Mouse (Mus musculus) hematopoietic multipotent progenitor cell, adult 10-12 weeks (in vitro differentiated cells): ENCODE results near the gene Col6a2. TPM values are rescaled to one million over a fixed set of nuclear protein-coding genes. Genes with fewer than 3 reads are reported as not detected.

ENCODE experiments used
- polyA plus RNA-seq: library from polyadenylated mRNA; stranded (reverse); fragments of >175 nt; gene quantifications from 2 replicates; pipeline ENCODE4 v1.2.3, GENCODE M21; 2012; ENCODE audit warnings: low replicate concordance

Gene Col6a2
- polyA plus RNA-seq, result 0.10 and 0.20 TPM in 2 replicates

DNA sequence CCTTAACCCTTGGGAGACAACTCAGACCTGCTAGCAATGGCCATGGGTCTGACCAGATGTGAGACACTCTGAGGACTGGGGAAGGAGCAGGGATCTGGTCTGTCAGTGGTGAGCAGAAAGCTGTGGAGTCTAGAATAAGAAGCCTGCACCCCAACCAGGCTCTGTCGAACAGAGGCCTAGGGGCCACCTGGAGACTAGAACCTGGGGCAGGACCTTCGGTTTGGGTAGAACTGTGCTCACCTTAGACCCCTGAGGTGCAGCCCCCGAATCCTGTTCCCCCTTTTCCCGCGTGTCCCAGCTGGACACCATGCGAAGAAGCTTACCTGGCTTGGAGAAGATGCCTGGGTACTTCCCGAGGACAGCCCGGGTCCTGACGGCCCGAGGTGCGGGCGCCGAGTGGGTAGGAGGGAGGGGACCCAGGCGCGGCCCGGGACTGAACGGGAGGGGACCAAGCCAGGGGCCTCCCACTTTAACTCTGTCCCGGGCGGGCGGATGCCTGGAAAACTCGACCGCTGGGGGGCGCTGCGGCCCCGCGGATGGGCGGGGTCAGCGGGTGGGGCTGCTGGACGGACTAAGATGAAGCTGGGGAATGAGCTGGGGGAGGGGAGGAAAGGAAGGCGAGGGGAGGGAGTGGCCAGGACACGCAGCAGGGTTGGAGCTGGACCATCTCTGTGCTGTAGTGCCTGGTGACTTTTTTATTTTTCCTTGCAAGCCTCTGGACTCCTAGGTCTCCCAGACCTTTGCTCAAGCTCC, at the start of gene Col6a2:
Col6a2 (minus strand) TSS at position 703 of the 753 bp plus-strand sequence.

DNA sequence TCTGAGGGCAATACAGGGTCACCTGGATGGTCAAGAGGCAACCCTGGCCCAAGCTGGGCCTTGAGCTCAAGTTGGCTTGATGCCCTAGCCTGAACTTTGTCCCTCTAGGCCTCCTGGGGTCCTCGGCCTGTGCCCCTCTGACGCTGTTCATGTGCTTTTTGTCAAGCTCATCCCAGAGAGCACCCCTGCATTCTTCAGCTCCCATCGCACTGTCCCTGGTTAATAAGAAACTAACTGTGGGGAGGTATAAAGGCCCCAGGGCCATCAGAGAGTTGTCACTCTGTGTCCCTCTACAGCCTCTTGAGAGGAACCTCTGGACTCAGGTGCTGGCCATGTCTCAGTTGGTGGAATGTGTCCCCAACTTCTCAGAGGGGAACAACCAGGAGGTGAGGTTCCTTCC, 48.1 kb downstream of the Col6a2 start, which contains the start of gene Ftcd:
Ftcd (plus strand) TSS at position 275 of the 400 bp plus-strand sequence.

DNA sequence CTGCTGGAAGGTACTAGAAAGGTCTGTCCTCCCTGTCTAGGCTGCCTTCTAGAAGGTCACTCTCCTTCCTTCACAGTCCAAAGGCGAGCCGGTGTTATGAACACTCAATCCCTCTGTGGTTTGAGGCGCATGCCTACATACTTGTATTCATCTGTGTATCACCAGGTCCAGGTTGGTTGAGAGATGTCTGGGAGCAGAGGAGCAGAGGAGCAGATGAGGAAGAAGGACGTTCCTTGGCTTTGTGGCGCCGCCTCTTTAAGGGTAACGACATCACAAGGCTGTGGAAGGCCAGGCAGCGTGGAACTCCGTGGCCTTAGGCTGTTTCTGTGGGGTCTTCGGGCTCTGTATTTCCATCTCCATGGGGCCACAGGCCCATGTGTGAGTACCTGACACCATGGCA, 61.5 kb downstream of the Col6a2 start, which contains the start of gene Spatc1l:
Spatc1l (plus strand) TSS at position 301 of the 400 bp plus-strand sequence.

Other genes starting within 250 kb of the Col6a2 start
- gene AC141477.1, start 183.2 kb downstream of the Col6a2 start, polyA plus RNA-seq, result not detected in 2 replicates
- 31.6 and 55.9 TPM in 2 replicates for gene Pcnt, start 180.8 kb downstream of the Col6a2 start, polyA plus RNA-seq
- not detected in 2 replicates for gene 2610028H24Rik, start 174.5 kb downstream of the Col6a2 start, polyA plus RNA-seq
- 19.0 and 23.9 TPM in 2 replicates for gene Mcm3ap, start 154.7 kb downstream of the Col6a2 start, polyA plus RNA-seq
- 0.34 and 2.1 TPM in 2 replicates for gene Ybey, start 154.5 kb downstream of the Col6a2 start, polyA plus RNA-seq
- 1.9 and 4.6 TPM in 2 replicates for gene Lss, start 92.0 kb downstream of the Col6a2 start, polyA plus RNA-seq
- 0.09 and 0.16 TPM in 2 replicates for gene Spatc1l, start 61.4 kb downstream of the Col6a2 start, polyA plus RNA-seq
- gene Ftcd, start 48.0 kb downstream of the Col6a2 start, polyA plus RNA-seq, result not detected in 2 replicates
- 0.07 and 0.44 TPM in 2 replicates for gene Col6a1, start 102.5 kb upstream of the Col6a2 start, polyA plus RNA-seq